Mouse (Mus musculus): ENCODE measurements around the gene Shroom4.

DNA sequence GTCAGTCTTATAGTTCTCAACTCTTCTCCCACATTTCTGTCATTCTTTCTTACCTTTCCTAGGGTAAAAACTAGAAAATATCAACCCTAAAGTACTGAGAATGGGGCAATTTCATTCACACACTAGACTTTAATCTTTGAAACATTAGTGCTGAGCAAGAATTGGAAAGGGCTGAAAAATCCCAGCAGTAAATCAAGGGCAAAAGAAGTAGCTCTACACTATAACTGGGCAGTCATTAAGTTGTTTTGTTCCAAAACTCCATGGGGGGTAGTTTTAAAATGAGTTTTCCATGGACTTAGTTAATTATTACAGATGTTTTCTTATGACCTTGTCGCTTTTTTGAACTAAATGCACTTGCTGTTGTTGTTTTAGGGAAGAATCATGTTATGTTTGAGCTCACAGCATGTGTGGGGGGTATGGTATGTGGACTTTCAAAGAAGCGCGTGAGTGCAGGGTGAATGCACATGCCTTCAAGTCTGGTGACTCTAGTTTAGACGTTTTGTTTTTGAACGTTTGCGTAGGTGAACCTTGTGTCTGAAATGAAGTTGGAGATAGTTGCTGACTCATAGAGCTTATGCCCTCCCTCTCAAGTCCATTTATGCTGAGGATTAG, 42.0 kb upstream of the Shroom4 start:
- TF ChIP-seq CTCF (IDR thresholded peaks at IDR 0.05; ENCODE audit: control insufficient read depth, insufficient read depth, insufficient replicate concordance, low read depth, low read length) (no peak), POLR2A (IDR thresholded peaks at IDR 0.05; ENCODE audit: control insufficient read depth, low read depth, low read length) (no peak)

Measured in testis, adult 2 months (tissue).